Mouse (Mus musculus) kidney, adult 2 months (tissue): ENCODE measurements around the gene Tbx3. TPM values are rescaled to one million over a fixed set of nuclear protein-coding genes. Genes with fewer than 3 reads are reported as not detected.

Source experiments
- DNase-seq: peaks from one replicate; pipeline ENCODE4 v3.0.0; 2021
- H3K27ac ChIP-seq: fragments of 200-500 bp; 2 replicates; pipeline ENCODE4 v1.5.1; 2012; ENCODE audit warnings: low read depth, low read length, control low read depth, inconsistent platforms; ENCODE audit not compliant: insufficient read depth
- H3K27me3 ChIP-seq: fragments of 200-500 bp; replicated peaks from 2 replicates; pipeline ENCODE4 v1.6.1; 2012; ENCODE audit warnings: mild to moderate bottlenecking, moderate library complexity, low read length, inconsistent platforms; ENCODE audit not compliant: control insufficient read depth, insufficient read depth
- H3K36me3 ChIP-seq: fragments of 200-500 bp; 2 replicates; pipeline ENCODE4 v1.6.1; 2012; ENCODE audit warnings: mild to moderate bottlenecking, moderate library complexity, low read length, inconsistent platforms; ENCODE audit not compliant: control insufficient read depth, insufficient read depth
- H3K4me1 ChIP-seq: fragments of 200-500 bp; 2 replicates; pipeline ENCODE4 v1.6.1; 2011; ENCODE audit warnings: low read length; ENCODE audit not compliant: control insufficient read depth, insufficient read depth
- H3K4me3 ChIP-seq: fragments of 200-500 bp; 2 replicates; pipeline ENCODE4 v1.5.1; 2011; ENCODE audit warnings: mild to moderate bottlenecking, low read depth, low read length, control low read depth; ENCODE audit not compliant: insufficient read depth
- CTCF ChIP-seq: fragments of 200-500 bp; conservative IDR thresholded peaks from 2 replicates; pipeline ENCODE4 v1.5.1; 2011; ENCODE audit warnings: low read depth, mild to moderate bottlenecking, control low read depth, low read length, moderate library complexity, mixed read lengths; ENCODE audit not compliant: insufficient read depth, insufficient read length
- POLR2A ChIP-seq: fragments of 200-500 bp; IDR thresholded peaks from one replicate; pipeline ENCODE4 v1.6.1; 2011; ENCODE audit warnings: low read depth, low read length, control low read depth
- WGBS: fragments of 180-500 bp; shearing (Covaris S2); methylation state at CpG from one replicate; pipeline ENCODE4 v1.1.7; 2018; 5-methylcytosine and 5-hydroxymethylcytosine counted together
- polyA plus RNA-seq: library from polyadenylated mRNA; depleted of rRNA; stranded (reverse); fragments of >200 nt; gene quantifications from 2 replicates; pipeline ENCODE4 v1.2.3, GENCODE M21; 2012

The Tbx3 gene
- polyA plus RNA-seq, 1 experiment, result 6.9 TPM

DNA sequence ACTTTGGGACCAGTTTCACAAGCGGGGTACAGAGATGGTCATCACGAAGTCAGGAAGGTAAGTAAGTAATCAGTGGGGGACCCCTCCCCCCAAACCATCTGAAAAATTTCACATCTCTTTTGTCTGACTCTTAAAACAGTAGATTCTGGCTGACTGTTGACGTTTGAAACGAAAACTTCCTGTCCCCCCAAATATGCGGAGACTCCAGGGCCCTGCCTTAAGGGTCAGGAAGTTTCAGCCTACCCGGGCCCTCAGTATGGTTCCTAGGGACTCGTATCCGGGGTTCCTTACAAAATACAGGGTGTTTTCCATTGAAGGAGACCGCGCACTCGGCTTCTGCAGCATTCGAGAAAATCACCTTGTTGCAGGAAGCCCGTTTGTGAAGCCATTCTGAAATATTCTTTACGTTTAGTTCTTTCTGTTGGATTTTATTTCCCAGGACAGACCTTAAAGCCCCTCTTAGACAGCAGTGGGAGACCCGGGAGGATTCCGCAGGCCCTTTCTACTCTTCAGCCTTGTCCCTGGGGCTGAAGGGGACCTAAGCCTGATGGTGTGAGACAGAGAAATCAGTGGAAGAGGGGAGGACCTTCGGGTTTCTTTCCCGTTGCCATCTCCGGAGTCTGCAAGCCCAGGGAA is 2.0 kb downstream of the Tbx3 start:
- Histone ChIP-seq H3K4me1 (no peaks in the 10 kb centered on the region), H3K36me3 (no peaks in the 10 kb centered on the region), H3K4me3 (peak overlapping the region; percentile 65), H3K27ac (peak overlapping the region; percentile 42; the same call in 1 of the 2 replicates), H3K27me3 (peaks cover 3% of the 10 kb centered on the region; the same call in 1 of the 2 replicates)
- no peak for DNase-seq
- WGBS, result 9% methylated on average over 19 of the region's 19 CpGs
- TF ChIP-seq CTCF, result no peak
- TF ChIP-seq POLR2A, result no peak

DNA sequence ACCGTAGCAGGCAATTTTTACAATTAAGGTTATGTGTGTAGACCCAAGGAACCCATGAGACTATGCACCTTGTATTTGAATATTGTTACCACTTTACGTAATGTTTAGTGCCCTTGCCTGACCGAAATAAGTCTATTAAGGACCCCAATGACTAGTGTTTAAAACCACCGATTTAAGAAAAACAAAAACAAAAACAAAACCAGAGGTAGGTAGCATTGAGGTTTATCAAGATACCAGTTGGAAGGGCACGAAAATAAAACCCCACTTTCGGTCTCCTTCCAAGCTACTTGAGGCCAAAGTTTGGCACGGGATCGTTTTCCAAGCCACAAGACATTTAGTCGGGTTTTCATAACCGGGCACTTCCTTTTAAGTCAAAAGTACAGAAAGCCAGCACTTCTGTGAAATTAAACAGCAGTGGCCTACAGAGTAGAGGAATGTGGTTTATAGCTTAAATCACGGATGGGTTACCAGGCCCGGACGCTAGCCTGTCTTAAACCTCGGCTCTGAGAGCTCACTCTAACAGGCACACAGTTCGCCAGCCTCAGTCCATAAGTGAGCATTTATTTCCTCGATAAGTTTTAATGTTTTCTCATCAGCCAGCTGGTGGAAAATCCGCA is 2.6 kb downstream of the Tbx3 start:
- WGBS, result 15% methylated on average over 17 of the region's 17 CpGs
- H3K36me3 ChIP-seq, result no peaks in the 10 kb centered on the region
- peak overlapping the region; percentile 65 for H3K4me3 ChIP-seq
- H3K27me3 ChIP-seq, result 0 out of 2 replicates have a peak, but pooled peaks cover 3% of the 10 kb centered on the region
- H3K4me1 ChIP-seq, result no peaks in the 10 kb centered on the region
- no peak overlapping the region; the same call in 1 of the 2 replicates for H3K27ac ChIP-seq
- TF ChIP-seq CTCF (no peak), POLR2A (no peak)
- no peak for DNase-seq

DNA sequence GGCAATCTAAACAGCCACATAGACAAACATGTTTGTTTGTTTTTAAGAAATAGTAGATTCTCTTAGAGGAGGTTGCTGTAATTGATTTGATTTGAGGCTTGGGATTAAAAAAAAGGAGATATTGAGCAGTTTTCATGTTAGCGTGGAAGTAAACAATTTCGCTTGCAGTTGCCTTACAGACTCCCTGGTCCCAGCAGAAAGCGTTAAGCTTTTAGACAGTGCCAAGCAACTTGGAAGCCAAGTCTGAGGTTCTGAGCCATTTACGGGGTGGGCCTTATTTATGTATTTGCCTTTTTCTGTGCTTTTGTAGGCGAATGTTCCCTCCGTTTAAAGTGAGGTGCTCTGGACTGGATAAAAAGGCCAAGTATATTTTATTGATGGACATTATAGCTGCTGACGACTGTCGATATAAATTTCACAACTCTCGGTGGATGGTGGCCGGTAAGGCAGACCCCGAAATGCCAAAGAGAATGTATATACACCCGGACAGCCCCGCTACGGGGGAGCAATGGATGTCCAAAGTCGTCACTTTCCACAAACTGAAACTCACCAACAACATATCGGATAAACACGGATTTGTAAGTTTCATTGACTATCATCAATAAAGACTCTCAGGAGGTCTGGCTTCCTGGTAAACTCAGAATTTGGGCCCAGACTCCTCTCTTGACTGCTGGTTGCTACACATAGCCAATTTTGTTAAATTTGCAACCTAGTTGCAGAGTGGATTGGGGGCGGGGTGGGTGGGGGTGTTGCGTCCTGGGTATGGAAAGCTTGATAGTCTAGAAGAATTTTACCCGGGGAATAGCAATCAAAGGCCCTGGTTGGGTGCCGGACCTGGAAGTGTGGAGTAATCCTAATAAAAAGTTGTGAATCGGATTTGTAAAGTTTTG is 3.5 kb downstream of the Tbx3 start:
- no peak overlapping the region for H3K27ac ChIP-seq
- no peaks in the 10 kb centered on the region for H3K36me3 ChIP-seq
- 29% methylated on average over 22 of the region's 22 CpGs for WGBS
- no peak for DNase-seq
- H3K27me3 ChIP-seq, result 0 out of 2 replicates have a peak, but pooled peaks cover 3% of the 10 kb centered on the region
- H3K4me1 ChIP-seq, result no peaks in the 10 kb centered on the region
- H3K4me3 ChIP-seq, result peak overlapping the region; percentile 48
- TF ChIP-seq CTCF (no peak), POLR2A (no peak)

DNA sequence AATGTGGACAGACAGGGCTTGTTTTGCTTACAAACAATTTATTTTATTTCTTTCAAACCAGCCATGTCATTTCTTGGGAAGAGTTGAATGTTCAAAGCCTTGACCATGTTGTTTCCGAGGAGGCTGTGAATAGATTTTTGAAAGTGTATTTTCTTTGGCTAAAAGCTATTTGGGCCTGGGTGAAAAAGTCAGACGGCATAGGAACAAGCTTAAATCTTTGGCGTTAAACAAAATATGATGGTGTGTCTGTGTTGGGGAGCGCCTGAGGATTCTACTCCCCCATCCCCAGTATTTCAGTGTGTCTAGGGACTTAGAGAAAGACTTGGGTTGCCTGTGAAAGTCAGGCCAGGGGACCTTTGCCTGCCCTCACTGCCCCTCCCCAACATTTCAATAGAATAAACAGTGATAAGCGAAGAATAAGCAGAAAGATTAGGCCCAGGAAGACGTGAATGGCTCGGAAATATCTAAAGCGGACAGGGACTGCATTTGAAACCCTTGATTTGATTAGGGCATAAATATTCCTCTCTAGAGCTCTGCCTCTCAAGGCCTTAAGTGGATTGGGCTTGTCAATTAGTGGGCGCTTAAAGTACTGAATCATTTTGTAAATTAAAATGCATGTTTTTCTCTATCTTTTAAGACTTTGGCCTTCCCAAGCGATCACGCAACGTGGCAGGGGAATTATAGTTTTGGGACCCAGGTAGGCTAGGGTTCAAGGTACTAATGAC is 4.3 kb downstream of the Tbx3 start:
- Histone ChIP-seq H3K4me1 (no peaks in the 10 kb centered on the region), H3K4me3 (peak overlapping the region; percentile 37; the same call in 1 of the 2 replicates), H3K27ac (no peak overlapping the region), H3K27me3 (0 out of 2 replicates have a peak, but pooled peaks cover 3% of the 10 kb centered on the region), H3K36me3 (no peaks in the 10 kb centered on the region)
- 32% methylated on average over 12 of the region's 12 CpGs for WGBS
- TF ChIP-seq POLR2A (no peak), CTCF (no peak)
- no peak for DNase-seq

DNA sequence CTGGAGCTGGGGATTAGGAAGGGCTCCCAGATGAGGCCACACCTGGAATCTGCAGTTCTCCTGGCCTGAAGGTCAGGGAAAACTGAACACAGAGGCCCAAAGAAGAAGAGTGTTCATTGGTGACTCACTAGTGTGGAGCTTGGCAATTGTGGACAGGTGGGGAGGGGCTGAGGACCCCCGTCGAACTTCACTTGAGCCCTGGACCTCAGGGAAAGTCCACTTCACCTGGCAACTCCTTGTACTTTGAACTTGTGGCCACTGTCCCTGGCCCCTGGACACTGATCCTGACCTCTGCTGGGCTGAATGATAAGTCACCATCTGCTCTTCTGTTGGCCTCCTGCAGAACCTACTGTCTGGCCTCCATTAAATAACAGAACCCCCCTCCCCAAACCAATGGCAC is 5.8 kb downstream of the Tbx3 start:
- no peaks in the 10 kb centered on the region for H3K36me3 ChIP-seq
- H3K27me3 ChIP-seq, result no peaks in the 10 kb centered on the region
- 51% methylated on average over 2 of the region's 2 CpGs for WGBS
- no peak for DNase-seq
- no peak overlapping the region for H3K4me3 ChIP-seq
- TF ChIP-seq CTCF (no peak), POLR2A (no peak)
- H3K4me1 ChIP-seq, result no peaks in the 10 kb centered on the region
- no peak overlapping the region for H3K27ac ChIP-seq

DNA sequence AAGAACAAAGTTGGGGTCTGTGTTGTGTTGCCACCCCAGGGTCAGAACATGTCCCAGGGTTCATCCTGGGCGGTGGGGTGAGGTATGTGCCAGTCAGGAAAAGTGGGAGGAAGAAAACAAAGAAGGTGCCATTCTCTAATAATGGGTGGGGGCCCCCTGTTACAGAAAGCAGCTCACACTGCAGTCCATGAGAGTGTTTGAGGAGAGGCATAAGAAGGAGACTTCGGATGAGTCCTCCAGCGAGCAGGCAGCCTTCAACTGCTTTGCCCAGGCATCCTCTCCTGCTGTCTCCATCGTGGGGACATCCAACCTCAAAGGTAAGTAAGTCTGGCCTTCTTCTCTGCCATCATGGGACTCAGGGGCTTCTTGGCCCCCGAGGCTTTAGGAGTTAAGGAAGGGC is 8.0 kb downstream of the Tbx3 start:
- TF ChIP-seq POLR2A, result no peak
- no peak for TF ChIP-seq CTCF
- Histone ChIP-seq H3K4me1 (no peaks in the 10 kb centered on the region), H3K36me3 (no peaks in the 10 kb centered on the region), H3K4me3 (no peak overlapping the region), H3K27ac (no peak overlapping the region; the same call in 1 of the 2 replicates), H3K27me3 (no peaks in the 10 kb centered on the region)
- no peak for DNase-seq
- 64% methylated on average over 5 of the region's 5 CpGs for WGBS
